Mouse (Mus musculus) thymus, adult 2 months (tissue): Measurements from ENCODE around the gene Yars.

Experiments used
- CTCF ChIP-seq: fragments of 200-500 bp; IDR thresholded peaks from 2 replicates; pipeline ENCODE4 v1.5.1; 2012; ENCODE audit warnings: mild to moderate bottlenecking, control low read depth, low read length, moderate library complexity, borderline replicate concordance; ENCODE audit not compliant: control insufficient read depth, poor library complexity, insufficient read depth; ENCODE audit errors: extremely low read depth
- POLR2A ChIP-seq: fragments of 200-500 bp; IDR thresholded peaks from 2 replicates; pipeline ENCODE4 v1.6.1; 2012; ENCODE audit warnings: mild to moderate bottlenecking, low read length, control low read depth, moderate library complexity; ENCODE audit not compliant: control insufficient read depth, poor library complexity, insufficient read depth; ENCODE audit errors: extremely low read depth

GRCm38 (mm10) chr4:129227170-129227984 lies 37.8 kb downstream of the Yars start:
- TF ChIP-seq CTCF: no peak
- TF ChIP-seq POLR2A: no peak
